Mouse (Mus musculus): Measurements from ENCODE around the gene Galp. TPM values are rescaled to one million over a fixed set of nuclear protein-coding genes. Genes with fewer than 3 reads are reported as not detected.
A peak's percentile ranks its signal among the peaks of the same experiment; 100 is the strongest.
"Not testable (repeated sequence)": the region's sequence is repeated elsewhere in the genome, so short reads cannot be mapped to it uniquely, and the experiment has no call there.

Galp gene
- polyA plus RNA-seq, 1 experiment from 2014 or later, result not detected

DNA sequence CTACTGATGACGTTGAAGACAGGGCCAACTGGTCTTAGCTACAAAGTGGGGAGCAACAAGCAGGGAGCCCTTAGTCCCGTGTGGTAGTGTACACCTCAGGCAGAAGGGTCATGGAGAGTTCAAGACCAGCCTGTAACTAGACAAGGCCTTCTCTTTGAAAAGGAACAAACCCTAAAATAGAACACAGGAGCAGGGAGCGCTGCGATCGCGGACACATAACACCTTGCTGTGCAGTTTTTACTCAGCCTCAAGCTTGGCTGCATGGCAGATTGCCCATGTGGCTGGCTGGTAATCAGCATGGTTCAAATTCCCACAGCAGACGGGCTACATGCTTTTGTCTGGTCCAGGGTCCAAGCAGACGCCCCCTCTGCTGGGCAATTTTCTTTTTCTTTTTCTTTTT lies 12.4 kb upstream of the Galp start:
- Histone ChIP-seq H3K4me1 (no peaks in the 10 kb centered on the region), H3K27ac (replicated peaks) (no peak overlapping the region), H3K36me3 (replicated peaks) (peaks cover 91% of the 10 kb centered on the region), H3K4me3 (no peak overlapping the region), H3K27me3 (replicated peaks; ENCODE audit: low read depth, poor library complexity, severe bottlenecking) (peaks cover 12% of the 10 kb centered on the region), H3K9me3 (peaks cover 6% of the 10 kb centered on the region)
- 90% methylated on average over 8 of the region's 8 CpGs for WGBS
- DNase-seq (ENCODE audit: low spot score), result no peak

DNA sequence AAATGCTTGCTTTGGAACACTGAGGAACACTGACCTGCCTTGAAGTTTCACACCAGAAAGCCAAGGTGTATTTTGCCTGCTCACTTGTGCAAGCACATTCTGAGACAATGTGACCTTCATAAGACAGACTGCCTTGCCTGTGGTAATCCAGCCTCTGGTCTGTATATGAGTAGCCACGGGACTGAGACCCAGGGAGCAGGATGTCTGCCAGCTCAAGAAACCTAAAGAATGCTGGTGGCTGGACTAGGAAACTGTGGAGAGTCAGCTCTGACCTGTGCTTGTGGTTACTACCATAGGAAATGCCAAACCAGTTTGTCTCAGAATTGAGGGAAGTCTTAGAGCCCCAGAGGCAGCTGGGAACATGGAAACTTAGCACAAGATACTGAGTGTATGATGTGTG lies 11.5 kb upstream of the Galp start:
- H3K27ac ChIP-seq (replicated peaks), result no peak overlapping the region
- no peaks in the 10 kb centered on the region for H3K4me1 ChIP-seq
- H3K36me3 ChIP-seq (replicated peaks), result peaks cover 92% of the 10 kb centered on the region
- DNase-seq (ENCODE audit: low spot score), result no peak
- H3K27me3 ChIP-seq (replicated peaks; ENCODE audit: low read depth, poor library complexity, severe bottlenecking), result peaks cover 17% of the 10 kb centered on the region
- 88% methylated on average over 1 of the region's 1 CpGs for WGBS
- no peak overlapping the region for H3K4me3 ChIP-seq
- peaks cover 8% of the 10 kb centered on the region for H3K9me3 ChIP-seq

DNA sequence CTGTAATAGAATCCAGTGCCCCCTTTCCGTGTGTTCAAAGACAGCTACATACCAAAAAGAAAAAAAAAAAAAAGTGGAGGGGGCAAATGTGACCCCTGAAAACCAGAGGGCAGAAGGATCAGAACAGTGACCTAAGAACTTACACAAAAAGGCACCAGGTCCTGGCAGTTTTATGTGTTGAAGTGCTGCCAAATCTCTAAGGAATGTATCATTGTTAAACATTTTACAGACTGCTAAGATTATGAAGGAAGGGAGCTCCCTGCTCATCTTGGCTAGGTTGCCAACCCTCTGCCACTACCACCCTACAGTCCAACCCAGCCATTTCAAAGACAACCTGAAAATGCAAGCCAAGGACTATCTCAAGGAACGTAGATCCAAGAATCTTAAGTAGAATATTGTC lies 10.7 kb upstream of the Galp start:
- WGBS, result 93% methylated on average over 2 of the region's 2 CpGs
- Histone ChIP-seq H3K4me1 (no peaks in the 10 kb centered on the region), H3K36me3 (replicated peaks) (peaks cover 89% of the 10 kb centered on the region), H3K4me3 (no peak overlapping the region), H3K9me3 (peaks cover 8% of the 10 kb centered on the region), H3K27me3 (replicated peaks; ENCODE audit: low read depth, poor library complexity, severe bottlenecking) (peaks cover 17% of the 10 kb centered on the region), H3K27ac (replicated peaks) (no peak overlapping the region)
- no peak for DNase-seq (ENCODE audit: low spot score)

DNA sequence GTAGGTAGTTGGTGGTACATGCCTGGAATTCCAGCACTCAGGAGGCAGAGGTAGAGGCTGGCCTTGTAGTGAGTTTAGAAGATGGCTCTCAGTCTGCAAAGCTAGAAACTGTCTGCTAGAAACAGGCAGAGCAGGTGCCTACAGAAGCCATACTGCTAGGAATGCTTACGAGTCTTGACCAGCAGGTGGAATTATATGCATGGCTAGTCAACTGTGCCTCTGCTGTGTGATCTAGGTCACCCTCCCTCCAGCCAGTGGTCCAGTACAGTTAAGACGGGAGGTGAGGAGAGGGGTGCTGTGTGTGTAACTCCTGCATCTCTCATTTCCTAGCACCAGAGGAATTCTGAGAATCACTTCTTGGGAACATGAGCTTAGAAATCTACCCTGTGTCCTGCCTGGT lies 10.1 kb upstream of the Galp start:
- WGBS, result 85% methylated on average over 2 of the region's 2 CpGs
- Histone ChIP-seq H3K27me3 (replicated peaks; ENCODE audit: low read depth, poor library complexity, severe bottlenecking) (peaks cover 17% of the 10 kb centered on the region), H3K36me3 (replicated peaks) (peaks cover 85% of the 10 kb centered on the region), H3K4me3 (no peak overlapping the region), H3K27ac (replicated peaks) (no peak overlapping the region), H3K9me3 (peaks cover 8% of the 10 kb centered on the region), H3K4me1 (no peaks in the 10 kb centered on the region)
- no peak for DNase-seq (ENCODE audit: low spot score)

DNA sequence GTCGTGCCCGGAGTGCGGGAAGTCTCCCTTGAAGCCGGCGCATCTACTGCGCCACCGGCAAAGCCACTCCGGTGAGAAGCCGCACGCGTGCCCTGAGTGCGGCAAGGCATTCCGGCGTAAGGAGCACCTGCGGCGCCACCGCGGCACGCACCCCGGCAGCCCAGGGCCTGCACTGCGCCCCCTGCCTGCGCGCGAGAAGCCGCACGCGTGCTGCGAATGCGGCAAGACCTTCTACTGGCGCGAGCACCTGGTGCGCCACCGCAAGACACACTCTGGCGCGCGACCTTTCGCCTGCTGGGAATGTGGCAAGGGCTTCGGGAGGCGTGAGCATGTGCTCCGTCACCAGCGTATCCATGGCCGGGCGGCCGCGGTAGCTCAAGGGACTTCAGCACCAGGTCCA lies 7.3 kb upstream of the Galp start:
- H3K9me3 ChIP-seq, result peaks cover 8% of the 10 kb centered on the region
- H3K27me3 ChIP-seq (replicated peaks; ENCODE audit: low read depth, poor library complexity, severe bottlenecking), result peaks cover 17% of the 10 kb centered on the region
- no peaks in the 10 kb centered on the region for H3K4me1 ChIP-seq
- H3K27ac ChIP-seq (replicated peaks), result no peak overlapping the region
- H3K36me3 ChIP-seq (replicated peaks), result peaks cover 62% of the 10 kb centered on the region
- H3K4me3 ChIP-seq, result no peak overlapping the region
- peak; percentile 39 for DNase-seq (ENCODE audit: low spot score)
- WGBS, result 44% methylated on average over 45 of the region's 45 CpGs

DNA sequence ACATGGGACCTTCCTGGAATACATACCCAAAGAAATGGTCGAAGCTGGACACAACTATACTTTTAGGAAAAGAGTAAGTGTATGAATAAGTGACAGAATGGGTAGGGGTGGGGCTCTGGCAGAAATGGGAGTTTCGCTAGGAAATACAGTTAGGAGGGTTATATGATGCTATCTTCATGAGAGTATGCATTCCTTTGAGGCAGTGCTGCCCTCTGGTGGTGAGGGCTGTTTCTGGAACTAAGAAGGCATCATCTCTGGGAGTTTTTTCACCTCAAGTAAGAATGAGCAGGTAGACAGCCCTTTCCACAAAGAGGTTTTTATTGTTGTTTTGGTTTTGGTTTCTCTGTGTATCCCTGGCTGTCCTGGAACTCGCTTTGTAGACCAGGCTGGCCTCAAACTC lies 5.5 kb upstream of the Galp start:
- Histone ChIP-seq H3K4me1 (no peaks in the 10 kb centered on the region), H3K36me3 (replicated peaks) (peaks cover 45% of the 10 kb centered on the region), H3K9me3 (peaks cover 8% of the 10 kb centered on the region), H3K27me3 (replicated peaks; ENCODE audit: low read depth, poor library complexity, severe bottlenecking) (peaks cover 17% of the 10 kb centered on the region), H3K4me3 (no peak overlapping the region), H3K27ac (replicated peaks) (no peak overlapping the region)
- 42% methylated on average over 3 of the region's 3 CpGs for WGBS
- peak; percentile 59 for DNase-seq (ENCODE audit: low spot score)

DNA sequence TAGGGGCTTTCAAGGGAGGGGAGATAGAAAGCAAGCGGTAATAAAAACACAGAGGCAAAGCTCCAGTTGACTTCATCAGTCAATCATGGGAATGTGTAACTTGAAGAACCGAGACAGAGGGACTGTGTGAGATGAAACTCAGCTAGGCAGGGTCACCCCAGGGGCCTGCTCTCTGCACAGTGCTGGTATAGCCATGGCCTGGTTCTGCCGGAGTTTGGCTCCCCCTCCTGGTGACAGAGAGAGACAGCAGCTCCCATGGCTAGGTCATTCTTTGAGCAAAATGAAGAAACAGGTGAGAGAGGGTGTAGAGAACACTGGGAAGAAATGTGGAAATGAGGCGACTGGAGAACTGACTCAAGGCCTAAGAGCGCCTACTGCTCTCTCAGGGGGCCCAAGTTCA lies 2.8 kb upstream of the Galp start:
- WGBS, result 21% methylated on average over 5 of the region's 5 CpGs
- Histone ChIP-seq H3K36me3 (replicated peaks) (peaks cover 17% of the 10 kb centered on the region), H3K9me3 (peaks cover 12% of the 10 kb centered on the region), H3K27me3 (replicated peaks; ENCODE audit: low read depth, poor library complexity, severe bottlenecking) (peaks cover 9% of the 10 kb centered on the region), H3K27ac (replicated peaks) (no peak overlapping the region), H3K4me1 (no peaks in the 10 kb centered on the region), H3K4me3 (no peak overlapping the region)
- DNase-seq (ENCODE audit: low spot score), result peak; percentile 71

DNA sequence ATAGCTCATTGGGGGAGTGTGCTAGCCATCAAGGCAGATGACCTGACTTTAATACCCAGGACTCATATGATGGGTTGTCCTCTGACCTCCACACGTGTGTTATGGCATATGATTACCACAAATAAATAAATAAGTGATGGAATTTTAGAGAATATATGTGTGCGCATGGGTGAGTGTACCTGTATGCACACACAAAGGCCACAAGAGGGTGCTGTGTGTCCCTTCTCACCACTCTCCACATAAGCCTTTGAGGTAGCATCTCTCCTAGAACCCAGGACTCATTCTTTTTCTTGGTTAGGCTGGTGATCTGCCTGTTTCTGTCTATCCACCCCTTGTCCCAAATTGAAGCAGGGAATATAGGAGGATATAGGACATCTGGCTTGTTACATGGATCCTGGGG lies 1.1 kb upstream of the Galp start:
- no peaks in the 10 kb centered on the region for H3K27me3 ChIP-seq (replicated peaks; ENCODE audit: low read depth, poor library complexity, severe bottlenecking)
- no peak for DNase-seq (ENCODE audit: low spot score)
- H3K36me3 ChIP-seq (replicated peaks), result peaks cover under 1% of the 10 kb centered on the region; the same call in 1 of the 2 replicates
- peaks cover 14% of the 10 kb centered on the region; the same call in 1 of the 2 replicates for H3K9me3 ChIP-seq
- H3K4me1 ChIP-seq, result no peaks in the 10 kb centered on the region
- WGBS, result 49% methylated on average over 2 of the region's 2 CpGs
- no peak overlapping the region for H3K4me3 ChIP-seq
- H3K27ac ChIP-seq (replicated peaks), result no peak overlapping the region

DNA sequence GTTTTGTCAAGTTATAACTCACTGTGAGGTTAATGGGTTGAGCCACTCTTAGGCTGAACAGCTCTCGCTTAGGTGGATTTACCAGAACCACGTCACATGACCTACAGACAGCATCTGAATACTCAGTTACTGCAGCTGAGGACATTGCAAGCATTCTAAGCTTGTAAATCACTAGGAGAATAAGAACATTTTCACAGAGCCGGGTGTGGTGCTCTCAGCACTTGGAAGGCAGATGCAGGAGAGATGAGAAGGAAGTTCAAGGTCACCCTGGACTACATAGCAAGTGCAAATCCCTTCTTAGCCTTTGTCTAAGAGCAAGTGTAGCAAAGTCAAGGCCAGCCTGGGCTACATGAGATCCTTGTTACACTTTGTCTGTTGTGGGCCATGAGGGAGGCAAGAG lies 7.3 kb downstream of the Galp start:
- Histone ChIP-seq H3K9me3 (peaks cover 15% of the 10 kb centered on the region; the same call in 1 of the 2 replicates), H3K4me1 (no peaks in the 10 kb centered on the region), H3K36me3 (replicated peaks) (no peaks in the 10 kb centered on the region), H3K27ac (replicated peaks) (no peak overlapping the region), H3K27me3 (replicated peaks; ENCODE audit: low read depth, poor library complexity, severe bottlenecking) (no peaks in the 10 kb centered on the region), H3K4me3 (no peak overlapping the region)
- no peak for DNase-seq (ENCODE audit: low spot score)
- 87% methylated on average over 3 of the region's 3 CpGs for WGBS

DNA sequence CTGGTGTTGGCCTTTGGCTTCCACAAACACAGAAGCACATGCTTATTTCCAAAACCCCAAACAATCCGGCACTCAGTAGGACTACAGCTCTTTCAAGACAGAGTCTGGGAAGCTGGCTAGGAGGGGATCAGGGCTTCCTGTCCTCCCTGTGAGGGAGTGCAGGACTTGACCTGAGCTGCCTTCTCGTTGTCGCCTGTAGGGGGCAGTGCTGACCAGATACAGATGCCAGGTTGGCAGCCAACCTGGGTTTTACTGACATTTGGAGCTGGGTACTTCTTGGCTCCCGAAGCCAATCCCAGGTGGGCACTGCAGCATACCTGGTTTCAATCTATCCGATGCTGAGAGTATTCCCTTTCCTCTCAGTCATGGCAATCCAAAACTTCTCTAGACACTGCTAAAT lies 16.3 kb downstream of the Galp start:
- H3K27me3 ChIP-seq (replicated peaks; ENCODE audit: low read depth, poor library complexity, severe bottlenecking), result no peaks in the 10 kb centered on the region
- no peak for DNase-seq (ENCODE audit: low spot score)
- no peaks in the 10 kb centered on the region for H3K36me3 ChIP-seq (replicated peaks)
- no peak overlapping the region for H3K27ac ChIP-seq (replicated peaks)
- no peaks in the 10 kb centered on the region for H3K4me1 ChIP-seq
- no peak overlapping the region for H3K4me3 ChIP-seq
- H3K9me3 ChIP-seq, result peaks cover 41% of the 10 kb centered on the region
- 51% methylated on average over 5 of the region's 5 CpGs for WGBS

DNA sequence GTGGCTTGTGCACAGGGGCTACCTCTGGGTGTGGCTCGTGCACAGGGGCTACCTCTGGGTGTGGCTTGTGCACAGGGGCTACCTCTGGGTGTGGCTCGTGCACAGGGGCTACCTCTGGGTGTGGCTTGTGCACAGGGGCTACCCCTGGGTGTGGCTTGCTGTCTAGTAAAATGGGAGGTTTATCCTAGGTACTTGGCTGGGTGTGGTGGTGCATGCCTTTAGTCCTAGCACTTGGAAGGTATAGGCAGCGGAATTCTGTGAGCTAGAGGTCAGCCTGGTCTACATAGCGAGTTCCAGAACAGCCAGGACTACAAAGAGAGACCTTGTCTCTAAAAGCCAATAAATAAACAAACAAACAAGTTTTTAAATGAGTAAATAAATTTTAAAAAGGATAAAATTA lies 17.8 kb downstream of the Galp start:
- not testable (repeated sequence) for H3K27ac ChIP-seq (replicated peaks); DNase-seq (ENCODE audit: low spot score); H3K4me3 ChIP-seq; H3K36me3 ChIP-seq (replicated peaks); H3K4me1 ChIP-seq; H3K27me3 ChIP-seq (replicated peaks; ENCODE audit: low read depth, poor library complexity, severe bottlenecking)
- 83% methylated on average over 4 of the region's 4 CpGs for WGBS
- peaks cover 44% of the 10 kb centered on the region for H3K9me3 ChIP-seq

DNA sequence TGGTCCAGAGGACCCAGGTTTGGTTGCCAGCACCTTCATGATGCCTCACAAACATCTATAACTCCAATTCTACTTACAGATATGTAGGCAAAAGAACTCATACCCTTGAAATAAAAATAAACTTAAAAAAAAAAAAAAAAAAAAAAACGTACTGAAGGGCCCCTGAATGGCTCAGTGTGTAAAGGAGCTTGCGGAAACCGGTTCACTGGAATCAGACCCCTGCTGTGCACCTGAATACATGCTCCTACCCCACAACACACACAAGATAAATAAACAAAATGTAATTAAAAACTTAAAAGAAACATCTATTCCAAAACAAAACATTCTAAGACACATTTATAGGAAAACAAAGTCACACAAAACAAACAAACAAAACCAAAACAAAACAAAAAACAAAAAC lies 23.3 kb downstream of the Galp start:
- Histone ChIP-seq H3K4me3 (no peak overlapping the region), H3K27me3 (replicated peaks; ENCODE audit: low read depth, poor library complexity, severe bottlenecking) (no peaks in the 10 kb centered on the region), H3K27ac (replicated peaks) (no peak overlapping the region), H3K36me3 (replicated peaks) (no peaks in the 10 kb centered on the region), H3K4me1 (no peaks in the 10 kb centered on the region), H3K9me3 (peaks cover 52% of the 10 kb centered on the region)
- 48% methylated on average over 3 of the region's 3 CpGs for WGBS
- DNase-seq (ENCODE audit: low spot score), result no peak

DNA sequence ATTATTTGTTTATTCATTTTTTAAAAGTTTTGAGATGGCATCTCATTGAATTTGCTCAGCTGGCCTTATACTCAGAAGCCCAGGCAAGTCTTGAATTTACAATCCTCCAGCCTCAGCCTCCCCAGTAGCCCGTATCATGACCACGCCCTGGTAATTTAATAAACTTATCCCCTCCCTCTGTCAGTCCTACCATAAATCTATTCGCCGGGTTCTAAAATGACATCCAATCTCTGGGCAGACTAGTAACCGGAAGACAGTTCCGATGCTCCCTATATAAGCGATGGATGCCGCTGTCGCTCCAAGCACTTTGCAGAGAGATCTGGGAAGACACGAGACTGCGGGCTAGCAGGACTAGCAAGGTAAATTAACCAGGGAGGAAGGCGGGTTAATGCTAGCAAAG lies 25.1 kb downstream of the Galp start, which contains the start of gene Zscan5b:
Gene Zscan5b (plus strand): TSS at position 301 of the 400 bp plus-strand sequence.
- DNase-seq (ENCODE audit: low spot score), result no peak
- Histone ChIP-seq H3K9me3 (peaks cover 42% of the 10 kb centered on the region; the same call in 1 of the 2 replicates), H3K4me1 (no peaks in the 10 kb centered on the region), H3K4me3 (no peak within 1 kb of the TSS), H3K36me3 (replicated peaks) (no peaks in the 10 kb centered on the region), H3K27me3 (replicated peaks; ENCODE audit: low read depth, poor library complexity, severe bottlenecking) (no peaks in the 10 kb centered on the region), H3K27ac (replicated peaks) (no peak within 1 kb of the TSS)
- WGBS, result 92% methylated on average over 12 of the region's 12 CpGs

DNA sequence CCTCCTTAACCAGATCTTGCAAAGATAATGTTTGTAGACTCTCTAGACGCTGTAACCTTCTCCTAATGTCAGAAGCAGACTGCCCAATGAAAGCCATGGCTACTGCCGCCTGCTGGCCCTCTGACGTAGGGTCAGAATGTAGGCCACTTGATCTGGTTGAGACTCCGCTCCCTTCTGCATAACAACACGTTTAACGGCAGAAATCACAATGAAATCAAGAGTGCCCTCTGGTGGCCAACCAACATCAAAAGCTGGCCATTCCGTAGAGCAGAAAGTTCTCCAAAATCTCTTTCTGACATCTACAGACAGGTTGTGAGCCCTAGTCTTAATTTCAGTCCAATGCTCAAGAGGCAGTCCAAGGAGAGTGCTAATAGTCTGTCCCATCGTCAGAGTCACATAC lies 31.6 kb downstream of the Galp start:
- DNase-seq (ENCODE audit: low spot score); H3K4me1 ChIP-seq; H3K4me3 ChIP-seq; H3K27me3 ChIP-seq (replicated peaks; ENCODE audit: low read depth, poor library complexity, severe bottlenecking); H3K27ac ChIP-seq (replicated peaks); H3K36me3 ChIP-seq (replicated peaks): not testable (repeated sequence)
- peaks cover 44% of the 10 kb centered on the region for H3K9me3 ChIP-seq
- WGBS, result 59% methylated on average over 8 of the region's 8 CpGs

Data from embryonic facial prominence, embryonic 10.5 days (tissue).